Mouse (Mus musculus) cerebellum, adult 2 months (tissue): ENCODE measurements at regions not wholly inside any gene's neighbourhood (a gene's known extent, or its start where the extent isn't known, plus 50 kb on each side); places are given as distances from the start of the nearest gene placed in this dataset.

Source experiments
- CTCF ChIP-seq: fragments of 200-500 bp; IDR thresholded peaks from 2 replicates; pipeline ENCODE4 v1.5.1; 2011; ENCODE audit warnings: low read depth, mild to moderate bottlenecking, control low read depth, low read length, moderate library complexity, borderline replicate concordance; ENCODE audit not compliant: insufficient read depth
- POLR2A ChIP-seq: fragments of 200-500 bp; IDR thresholded peaks from 2 replicates; pipeline ENCODE4 v1.6.1; 2011; ENCODE audit warnings: low read length, control low read depth, borderline replicate concordance; ENCODE audit not compliant: insufficient read depth

DNA sequence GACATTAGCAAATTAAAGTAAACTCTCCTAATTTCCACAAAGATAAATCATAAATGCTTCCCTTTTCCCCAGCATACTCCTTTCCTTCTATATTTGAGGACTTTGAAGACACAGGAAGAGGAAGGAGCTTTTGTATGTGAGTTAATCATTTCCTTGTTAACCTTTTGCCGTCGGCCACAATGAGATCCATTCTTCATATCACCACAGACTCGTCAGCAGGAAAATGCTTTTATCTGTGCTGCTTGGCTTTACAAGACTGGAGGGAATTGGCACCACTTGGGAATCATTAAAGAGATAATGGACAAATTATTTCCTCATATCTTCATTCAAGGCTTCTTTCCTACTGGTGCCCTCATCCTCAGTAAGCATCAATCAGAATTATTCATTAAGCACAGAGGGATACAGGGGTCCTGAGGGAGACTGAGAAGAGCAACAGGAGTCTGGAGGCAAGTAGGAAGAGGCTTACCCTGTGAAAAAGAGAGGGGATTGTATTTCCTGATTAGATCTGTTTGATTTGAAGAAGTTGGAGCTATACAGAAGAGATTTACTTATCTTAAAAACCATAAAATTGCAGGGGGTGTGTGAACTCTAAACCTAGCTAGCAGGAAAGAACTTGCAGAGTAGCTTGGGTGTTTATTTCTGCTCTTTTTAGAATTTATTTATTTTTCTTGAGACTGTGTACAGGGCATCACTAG is 710.8 kb upstream of the Slc39a10 start:
- TF ChIP-seq CTCF (no peak), POLR2A (no peak)
